ENCODE assay signal across 11 mouse cellular contexts in the genomic region with DNA sequence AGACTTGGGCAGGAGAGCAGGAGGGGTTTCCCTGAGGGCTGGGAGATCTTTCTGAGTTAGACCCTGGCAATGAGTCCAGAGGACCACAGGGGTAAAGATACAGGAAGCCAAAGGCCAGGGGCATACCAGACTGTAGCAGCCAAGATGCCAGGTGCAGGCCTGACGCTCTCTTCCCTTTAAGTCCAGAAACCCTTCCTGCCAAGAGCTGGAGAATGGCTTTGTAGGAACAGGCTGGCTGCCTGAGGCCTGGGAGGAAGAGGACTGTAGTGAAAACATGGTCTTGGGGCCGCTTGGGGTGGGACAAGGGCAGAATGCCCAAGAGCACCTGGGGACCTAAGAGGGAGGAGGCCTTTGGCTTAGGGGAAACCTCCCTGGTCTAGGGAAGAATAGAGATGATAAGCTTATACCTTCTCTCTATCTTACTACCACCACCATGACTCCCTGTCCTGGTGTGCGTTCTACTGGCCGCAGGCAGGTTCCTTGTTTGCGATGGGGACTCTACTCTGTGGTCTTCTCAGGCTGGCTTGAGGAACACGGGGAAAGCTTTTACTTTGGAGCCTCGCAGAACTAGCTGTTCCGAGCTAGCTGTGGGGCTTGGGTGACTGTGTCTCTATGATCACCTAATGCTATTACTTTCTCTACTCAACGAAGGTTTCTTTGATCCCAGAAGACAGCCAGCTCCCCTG. TPM values are rescaled to one million over a fixed set of nuclear protein-coding genes. Genes with fewer than 3 reads are reported as not detected.
A peak's percentile ranks its signal among the peaks of the same experiment; 100 is the strongest.
DNase-seq lines count a peak whose midpoint lies in the region; ATAC-seq and TF ChIP-seq lines count a peak whose summit lies in the region.
"Had no signal": no experiment of that assay in that cellular context is flagged by ENCODE, and none has a peak within 500 bp of the region (broad histone marks: within the 10 kb centered on the region; RNA-seq: fewer than 3 reads in every experiment).

No protein-coding gene starts in this region.

- TF ChIP-seq CTCF in gastrocnemius, adult 2 months (IDR thresholded peaks at IDR 0.05), result no peak

- no peaks in the 10 kb centered on the region for H3K9me3 ChIP-seq in lung, embryonic 15.5 days
- H3K9me3 ChIP-seq in midbrain, embryonic 15.5 days, result no peaks in the 10 kb centered on the region
- H3K9me3 ChIP-seq: liver, embryonic 12.5 days had no signal

- no peak for ATAC-seq in lung, embryonic 15.5 days (ENCODE audit: borderline replicate concordance, extremely low read depth, low FRiP score, low TSS enrichment)
- no peak for ATAC-seq in midbrain, embryonic 15.5 days (replicated peaks)
- ATAC-seq: liver, embryonic 12.5 days had no signal

- no peak overlapping the region for H3K9ac ChIP-seq in lung, embryonic 15.5 days
- H3K9ac ChIP-seq in midbrain, embryonic 15.5 days, result no peak overlapping the region
- H3K9ac ChIP-seq: liver, embryonic 12.5 days had no signal

- 86% methylated on average over 9 of the region's 9 CpGs for WGBS in lung, embryonic 15.5 days
- WGBS in midbrain, embryonic 15.5 days, result 89% methylated on average over 9 of the region's 9 CpGs

- no peak for DNase-seq in gastrocnemius, adult 2 months
- DNase-seq in gastrocnemius, postnatal 10 days, result no peak
- no peak for DNase-seq in lung, postnatal 10 days
- peak; percentile 65 to 68 for DNase-seq in cerebellum, postnatal 25 days
- DNase-seq in left cerebral cortex, adult 11 months (ENCODE audit: low spot score), result no peak
- DNase-seq in layer of hippocampus, postnatal 25 days (ENCODE audit: extremely low spot score in 1 of 2, low spot score in 1 of 2), result no peak
- DNase-seq: embryo, embryonic 11 days had no signal

- intact Hi-C loops in gastrocnemius, adult 2 months (cut with DNase I), result no loop called here

- H3K4me2 ChIP-seq in lung, embryonic 15.5 days, result no peak overlapping the region
- no peak overlapping the region for H3K4me2 ChIP-seq in midbrain, embryonic 15.5 days
- H3K4me2 ChIP-seq: liver, embryonic 12.5 days had no signal

- H3K27ac ChIP-seq in gastrocnemius, adult 2 months, result peak overlapping the region; percentile 49
- peak overlapping the region; percentile 52 for H3K27ac ChIP-seq in lung, embryonic 15.5 days
- H3K27ac ChIP-seq in midbrain, embryonic 15.5 days, result peak overlapping the region; percentile 42; the same call in 1 of the 2 replicates
- H3K27ac ChIP-seq: layer of hippocampus, adult 2 months; liver, embryonic 12.5 days had no signal

- no peak overlapping the region for H3K4me3 ChIP-seq in gastrocnemius, adult 2 months
- H3K4me3 ChIP-seq in lung, embryonic 15.5 days, result no peak overlapping the region
- no peak overlapping the region for H3K4me3 ChIP-seq in midbrain, embryonic 15.5 days
- H3K4me3 ChIP-seq: layer of hippocampus, adult 2 months; liver, embryonic 12.5 days had no signal

- peaks cover 3% of the 10 kb centered on the region for H3K4me1 ChIP-seq in lung, embryonic 15.5 days
- peaks cover 25% of the 10 kb centered on the region for H3K4me1 ChIP-seq in midbrain, embryonic 15.5 days

- H3K27me3 ChIP-seq in lung, embryonic 15.5 days, result no peaks in the 10 kb centered on the region
- H3K27me3 ChIP-seq in midbrain, embryonic 15.5 days (replicated peaks), result no peaks in the 10 kb centered on the region
- H3K27me3 ChIP-seq: liver, embryonic 12.5 days had no signal

- no peaks in the 10 kb centered on the region for H3K36me3 ChIP-seq in lung, embryonic 15.5 days
- no peaks in the 10 kb centered on the region for H3K36me3 ChIP-seq in midbrain, embryonic 15.5 days (replicated peaks)
- H3K36me3 ChIP-seq: liver, embryonic 12.5 days had no signal

RNA-seq across cellular contexts. Expression of a gene that starts 46.4 kb away (rescaled TPM):
- 10 to 100 TPM in 1 of 2 experiments, 1 to 10 TPM in 1; 8.6 to 10.3 TPM for total RNA-seq in gastrocnemius, adult 2 months (2021)
- 10 to 100 TPM; 20.1 to 32.8 TPM for total RNA-seq in gastrocnemius, postnatal 10 days (2021)
- 52.8 and 53.5 TPM in 2 replicates for polyA plus RNA-seq in lung, embryonic 15.5 days (2015; fragmentation: Nextera tagmentation; extraction: Ambion mirVana)
- 76.6 and 80.1 TPM in 2 replicates for polyA plus RNA-seq in midbrain, embryonic 15.5 days (2015; fragmentation: Nextera tagmentation; extraction: Ambion mirVana)
- total RNA-seq in layer of hippocampus, postnatal 25 days (2021), result 10 to 100 TPM; 18.9 to 23.6 TPM

Comparison
In these comparisons a context has a peak if more than half of its experiments do, and no peak if none do; other contexts are left out.
1. DNase-seq: peak in cerebellum, postnatal 25 days (2 of 2); none in gastrocnemius, adult 2 months (single experiment), gastrocnemius, postnatal 10 days (single experiment), lung, postnatal 10 days (single experiment), left cerebral cortex, adult 11 months (single experiment) and layer of hippocampus, postnatal 25 days (0 of 2).
2. Peak in every context shown above with its lines, with median percentiles within 50 percentile points of each other: H3K27ac ChIP-seq.